Mouse (Mus musculus): Measurements from ENCODE around the gene Homer1. TPM values are rescaled to one million over a fixed set of nuclear protein-coding genes. Genes with fewer than 3 reads are reported as not detected.

Gene Homer1
- polyA plus RNA-seq, 1 experiment from 2014 or later, result 7.9 TPM

DNA sequence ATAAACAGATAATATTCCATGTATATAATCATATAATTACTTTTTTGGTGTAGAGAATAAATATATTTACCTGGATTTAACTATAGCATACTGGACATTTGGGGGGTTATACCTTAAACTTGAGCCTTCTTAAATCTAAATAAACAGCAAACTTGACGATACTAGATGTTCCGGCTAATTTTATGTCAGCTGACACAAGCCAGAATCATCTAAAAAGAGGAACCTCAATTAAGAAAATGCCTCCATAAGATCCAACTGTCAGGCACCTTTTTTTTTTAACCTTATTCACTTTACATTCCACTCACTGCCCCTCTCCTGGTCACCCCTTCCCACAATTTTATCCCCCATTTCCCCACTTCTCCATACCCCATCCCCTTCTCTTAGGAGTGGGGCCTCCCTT lies 84.2 kb downstream of the Homer1 start:
- Histone ChIP-seq H3K27ac (no peak overlapping the region), H3K27me3 (ENCODE audit: poor library complexity, severe bottlenecking) (no peaks in the 10 kb centered on the region), H3K4me1 (0 out of 2 replicates have a peak, but pooled peaks cover 3% of the 10 kb centered on the region), H3K4me3 (no peak overlapping the region), H3K9me3 (no peaks in the 10 kb centered on the region), H3K36me3 (replicated peaks) (no peaks in the 10 kb centered on the region)
- 99% methylated on average over 2 of the region's 2 CpGs for WGBS
- no peak for DNase-seq (ENCODE audit: extremely low spot score, low spot score)

- Histone ChIP-seq H3K36me3 (replicated peaks) (no peaks in the 10 kb centered on the region), H3K4me3 (no peak overlapping the region), H3K9me3 (no peaks in the 10 kb centered on the region), H3K27ac (no peak overlapping the region), H3K27me3 (ENCODE audit: poor library complexity, severe bottlenecking) (no peaks in the 10 kb centered on the region), H3K4me1 (0 out of 2 replicates have a peak, but pooled peaks cover 6% of the 10 kb centered on the region)
- WGBS, result 95% methylated on average over 1 of the region's 1 CpGs
- no peak for DNase-seq (ENCODE audit: extremely low spot score, low spot score)
These were observed 85.0 kb downstream of the Homer1 start for GRCm38 (mm10) chr13:93384481-93384880.

DNA sequence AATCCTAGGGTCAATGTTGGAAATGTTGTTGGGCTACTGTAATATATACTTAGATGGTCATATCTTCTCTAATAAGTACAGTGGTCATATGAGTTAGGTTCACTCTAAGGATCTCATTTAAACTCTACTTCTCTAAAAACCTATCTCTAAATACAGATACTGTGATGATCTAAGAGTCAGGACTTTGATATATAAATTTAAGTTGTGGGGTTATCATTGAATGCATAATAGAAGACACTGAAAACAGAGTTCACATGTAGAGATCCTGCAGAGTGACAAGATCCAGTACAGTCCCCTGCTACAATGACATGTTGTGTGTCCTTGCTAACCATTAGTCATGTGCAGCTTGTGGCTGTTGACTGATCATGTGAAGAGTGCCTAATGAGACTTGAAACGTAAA lies 85.7 kb downstream of the Homer1 start:
- WGBS, result 90% methylated on average over 1 of the region's 1 CpGs
- H3K4me3 ChIP-seq, result no peak overlapping the region
- 0 out of 2 replicates have a peak, but pooled peaks cover 6% of the 10 kb centered on the region for H3K4me1 ChIP-seq
- no peak for DNase-seq (ENCODE audit: extremely low spot score, low spot score)
- H3K27me3 ChIP-seq (ENCODE audit: poor library complexity, severe bottlenecking), result no peaks in the 10 kb centered on the region
- H3K27ac ChIP-seq, result no peak overlapping the region
- no peaks in the 10 kb centered on the region; the same call in 1 of the 2 replicates for H3K36me3 ChIP-seq (replicated peaks)
- no peaks in the 10 kb centered on the region for H3K9me3 ChIP-seq

- Histone ChIP-seq H3K27me3 (ENCODE audit: poor library complexity, severe bottlenecking) (no peaks in the 10 kb centered on the region), H3K36me3 (replicated peaks) (peaks cover 13% of the 10 kb centered on the region), H3K27ac (no peak overlapping the region), H3K9me3 (no peaks in the 10 kb centered on the region), H3K4me1 (0 out of 2 replicates have a peak, but pooled peaks cover 6% of the 10 kb centered on the region), H3K4me3 (no peak overlapping the region)
- 92% methylated on average over 5 of the region's 5 CpGs for WGBS
- DNase-seq (ENCODE audit: extremely low spot score, low spot score), result no peak
These were observed 88.0 kb downstream of the Homer1 start for GRCm38 (mm10) chr13:93387440-93387839.

- Histone ChIP-seq H3K4me1 (0 out of 2 replicates have a peak, but pooled peaks cover 6% of the 10 kb centered on the region), H3K27me3 (ENCODE audit: poor library complexity, severe bottlenecking) (no peaks in the 10 kb centered on the region), H3K4me3 (no peak overlapping the region), H3K27ac (no peak overlapping the region), H3K36me3 (replicated peaks) (peaks cover 21% of the 10 kb centered on the region), H3K9me3 (no peaks in the 10 kb centered on the region)
- 86% methylated on average over 7 of the region's 7 CpGs for WGBS
- DNase-seq (ENCODE audit: extremely low spot score, low spot score), result no peak
These were observed 89.3 kb downstream of the Homer1 start for GRCm38 (mm10) chr13:93388594-93389241.

DNA sequence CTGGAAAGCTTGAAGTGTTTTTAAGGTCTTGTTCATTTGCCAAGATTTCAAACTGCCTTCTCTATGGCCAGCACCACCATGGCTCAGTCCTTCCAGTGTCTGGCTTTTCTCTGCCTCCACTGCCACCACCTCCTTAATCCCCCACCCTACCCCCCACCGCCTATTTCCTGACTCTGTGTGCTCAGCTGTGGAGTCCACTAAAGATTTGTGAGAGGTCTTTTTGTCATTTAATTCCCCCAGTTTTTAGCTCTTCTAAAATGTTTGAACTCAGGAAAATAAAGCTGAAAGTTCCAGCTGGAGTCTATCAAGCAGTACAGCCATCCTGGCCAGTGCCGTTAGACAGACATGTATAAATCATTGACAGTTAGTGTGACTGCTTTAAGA lies 89.8 kb downstream of the Homer1 start:
- Histone ChIP-seq H3K27me3 (ENCODE audit: poor library complexity, severe bottlenecking) (no peaks in the 10 kb centered on the region), H3K4me1 (0 out of 2 replicates have a peak, but pooled peaks cover 6% of the 10 kb centered on the region), H3K4me3 (no peak overlapping the region), H3K36me3 (replicated peaks) (peaks cover 26% of the 10 kb centered on the region), H3K9me3 (no peaks in the 10 kb centered on the region), H3K27ac (no peak overlapping the region)
- DNase-seq (ENCODE audit: extremely low spot score, low spot score), result no peak
- WGBS, result 56% methylated on average over 2 of the region's 2 CpGs

DNA sequence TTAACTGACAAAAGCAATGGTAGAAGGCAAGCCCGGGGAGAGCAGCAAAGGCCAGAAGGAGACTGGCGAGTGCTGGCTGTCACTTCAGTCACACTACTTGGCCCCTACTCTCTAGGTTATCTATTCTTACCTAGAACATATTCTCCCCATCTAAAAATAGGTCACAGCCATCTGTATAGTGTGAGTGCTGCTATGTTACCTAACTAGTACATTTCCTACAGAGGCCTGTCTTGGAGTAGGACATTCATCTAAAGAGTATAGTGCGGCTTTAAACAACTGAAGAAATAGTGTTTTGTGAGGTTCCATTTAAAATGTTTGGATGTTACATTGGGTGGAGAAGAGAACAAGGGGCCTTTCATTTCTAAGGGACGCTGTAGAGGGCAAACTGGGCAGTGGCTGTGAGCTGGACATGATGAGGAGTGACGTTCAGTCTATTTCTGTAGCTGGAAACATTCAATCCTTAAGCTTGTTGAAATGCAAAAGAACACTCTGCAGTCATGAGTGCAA lies 100.3 kb downstream of the Homer1 start:
- WGBS, result 91% methylated on average over 5 of the region's 5 CpGs
- Histone ChIP-seq H3K27me3 (ENCODE audit: poor library complexity, severe bottlenecking) (no peaks in the 10 kb centered on the region), H3K36me3 (replicated peaks) (peaks cover 47% of the 10 kb centered on the region)

DNA sequence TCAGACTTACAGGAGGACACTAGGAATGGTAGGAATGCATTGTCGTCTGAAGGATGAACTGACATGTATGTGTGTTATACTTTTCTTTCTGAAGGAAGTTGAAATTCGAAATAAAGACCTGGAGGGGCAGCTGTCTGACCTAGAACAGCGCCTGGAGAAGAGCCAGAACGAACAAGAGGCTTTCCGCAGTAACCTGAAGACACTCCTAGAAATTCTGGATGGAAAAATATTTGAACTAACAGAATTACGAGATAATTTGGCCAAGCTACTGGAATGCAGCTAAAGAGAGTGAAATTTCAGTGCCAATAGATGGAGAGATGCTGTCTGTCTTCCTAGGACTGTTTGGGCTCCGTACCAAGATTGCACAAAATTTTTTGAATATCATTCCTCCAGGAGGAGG lies 102.5 kb downstream of the Homer1 start:
- WGBS, result 93% methylated on average over 7 of the region's 7 CpGs
- Histone ChIP-seq H3K27ac (no peak overlapping the region), H3K27me3 (ENCODE audit: poor library complexity, severe bottlenecking) (no peaks in the 10 kb centered on the region), H3K4me3 (no peak overlapping the region), H3K36me3 (replicated peaks) (peaks cover 31% of the 10 kb centered on the region), H3K9me3 (peaks cover 5% of the 10 kb centered on the region; the same call in 1 of the 2 replicates), H3K4me1 (no peaks in the 10 kb centered on the region)
- DNase-seq (ENCODE audit: extremely low spot score, low spot score), result no peak

More for the DNA sequence above, 100.3 kb downstream of the Homer1 start:
- no peak overlapping the region for H3K4me3 ChIP-seq
- H3K9me3 ChIP-seq, result peaks cover 5% of the 10 kb centered on the region; the same call in 1 of the 2 replicates
- H3K4me1 ChIP-seq, result no peaks in the 10 kb centered on the region
- H3K27ac ChIP-seq, result no peak overlapping the region
- DNase-seq (ENCODE audit: extremely low spot score, low spot score), result no peak

GRCm38 (mm10) chr13:93406855-93407254 lies 107.4 kb downstream of the Homer1 start:
- H3K27ac ChIP-seq, result no peak overlapping the region
- WGBS, result 93% methylated on average over 5 of the region's 5 CpGs
- no peaks in the 10 kb centered on the region for H3K27me3 ChIP-seq (ENCODE audit: poor library complexity, severe bottlenecking)
- H3K4me3 ChIP-seq, result no peak overlapping the region
- no peaks in the 10 kb centered on the region for H3K9me3 ChIP-seq
- peaks cover 12% of the 10 kb centered on the region for H3K36me3 ChIP-seq (replicated peaks)
- no peak for DNase-seq (ENCODE audit: extremely low spot score, low spot score)
- no peaks in the 10 kb centered on the region for H3K4me1 ChIP-seq

DNA sequence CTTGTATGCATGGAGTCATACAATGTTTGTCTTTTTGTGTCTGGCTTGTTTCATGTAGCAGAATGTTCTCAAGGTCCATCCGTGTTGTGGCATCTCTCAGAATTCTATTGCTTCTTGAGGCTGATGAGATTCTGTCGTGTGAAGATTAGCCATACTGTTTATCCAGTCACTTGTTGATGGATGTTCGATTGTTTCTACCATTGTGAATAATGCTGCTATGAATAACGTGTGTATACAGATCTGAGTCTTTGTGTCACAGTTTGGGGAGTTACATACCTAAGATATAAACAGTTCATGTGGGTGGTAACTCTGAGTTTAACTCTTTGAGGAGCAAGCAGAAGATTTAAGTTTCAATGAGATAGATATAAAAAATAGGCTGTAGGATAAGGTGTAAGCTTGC lies 110.9 kb downstream of the Homer1 start:
- no peak overlapping the region for H3K4me3 ChIP-seq
- no peaks in the 10 kb centered on the region for H3K4me1 ChIP-seq
- no peak for DNase-seq (ENCODE audit: extremely low spot score, low spot score)
- peaks cover 9% of the 10 kb centered on the region for H3K36me3 ChIP-seq (replicated peaks)
- H3K27me3 ChIP-seq (ENCODE audit: poor library complexity, severe bottlenecking), result no peaks in the 10 kb centered on the region
- H3K27ac ChIP-seq, result no peak overlapping the region
- H3K9me3 ChIP-seq, result no peaks in the 10 kb centered on the region
- WGBS, result 90% methylated on average over 4 of the region's 4 CpGs

DNA sequence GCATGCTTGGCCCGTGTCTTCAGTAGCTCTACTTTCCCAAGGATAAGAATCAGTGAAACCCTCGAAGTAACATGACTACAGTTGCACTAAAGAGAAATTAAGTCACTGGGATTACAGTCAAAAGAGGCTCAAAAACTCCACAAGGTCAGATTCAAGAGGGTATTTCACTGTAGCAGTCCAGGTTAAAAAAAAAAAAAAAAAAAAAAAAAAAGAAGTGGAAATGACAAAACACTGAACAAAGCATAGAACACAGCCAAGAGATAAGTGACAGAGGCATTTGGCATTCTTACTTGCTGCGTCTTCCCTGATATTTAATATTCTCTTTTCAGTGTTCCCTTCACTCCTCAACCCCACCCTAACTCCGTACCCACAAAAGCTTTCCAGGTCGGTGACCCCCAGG lies 115.6 kb downstream of the Homer1 start:
- WGBS, result 90% methylated on average over 5 of the region's 5 CpGs
- Histone ChIP-seq H3K27ac (no peak overlapping the region), H3K36me3 (replicated peaks) (no peaks in the 10 kb centered on the region), H3K27me3 (ENCODE audit: poor library complexity, severe bottlenecking) (no peaks in the 10 kb centered on the region), H3K4me1 (no peaks in the 10 kb centered on the region), H3K9me3 (no peaks in the 10 kb centered on the region), H3K4me3 (no peak overlapping the region)
- DNase-seq (ENCODE audit: extremely low spot score, low spot score), result no peak

GRCm38 (mm10) chr13:93418292-93418691 lies 118.9 kb downstream of the Homer1 start:
- no peak for DNase-seq (ENCODE audit: extremely low spot score, low spot score)
- H3K4me1 ChIP-seq, result no peaks in the 10 kb centered on the region
- WGBS, result 84% methylated on average over 2 of the region's 2 CpGs
- H3K9me3 ChIP-seq, result no peaks in the 10 kb centered on the region
- no peaks in the 10 kb centered on the region for H3K36me3 ChIP-seq (replicated peaks)
- H3K27ac ChIP-seq, result no peak overlapping the region
- no peak overlapping the region for H3K4me3 ChIP-seq
- no peaks in the 10 kb centered on the region for H3K27me3 ChIP-seq (ENCODE audit: poor library complexity, severe bottlenecking)

GRCm38 (mm10) chr13:93419779-93420178 lies 120.3 kb downstream of the Homer1 start:
- H3K4me1 ChIP-seq, result no peaks in the 10 kb centered on the region
- DNase-seq (ENCODE audit: extremely low spot score, low spot score), result no peak
- no peaks in the 10 kb centered on the region for H3K9me3 ChIP-seq
- 90% methylated on average over 2 of the region's 2 CpGs for WGBS
- no peak overlapping the region for H3K27ac ChIP-seq
- H3K36me3 ChIP-seq (replicated peaks), result no peaks in the 10 kb centered on the region
- no peak overlapping the region for H3K4me3 ChIP-seq
- H3K27me3 ChIP-seq (ENCODE audit: poor library complexity, severe bottlenecking), result no peaks in the 10 kb centered on the region

All from forebrain, embryonic 10.5 days (tissue).